Mouse (Mus musculus): ENCODE data around the gene Zg16.

DNA sequence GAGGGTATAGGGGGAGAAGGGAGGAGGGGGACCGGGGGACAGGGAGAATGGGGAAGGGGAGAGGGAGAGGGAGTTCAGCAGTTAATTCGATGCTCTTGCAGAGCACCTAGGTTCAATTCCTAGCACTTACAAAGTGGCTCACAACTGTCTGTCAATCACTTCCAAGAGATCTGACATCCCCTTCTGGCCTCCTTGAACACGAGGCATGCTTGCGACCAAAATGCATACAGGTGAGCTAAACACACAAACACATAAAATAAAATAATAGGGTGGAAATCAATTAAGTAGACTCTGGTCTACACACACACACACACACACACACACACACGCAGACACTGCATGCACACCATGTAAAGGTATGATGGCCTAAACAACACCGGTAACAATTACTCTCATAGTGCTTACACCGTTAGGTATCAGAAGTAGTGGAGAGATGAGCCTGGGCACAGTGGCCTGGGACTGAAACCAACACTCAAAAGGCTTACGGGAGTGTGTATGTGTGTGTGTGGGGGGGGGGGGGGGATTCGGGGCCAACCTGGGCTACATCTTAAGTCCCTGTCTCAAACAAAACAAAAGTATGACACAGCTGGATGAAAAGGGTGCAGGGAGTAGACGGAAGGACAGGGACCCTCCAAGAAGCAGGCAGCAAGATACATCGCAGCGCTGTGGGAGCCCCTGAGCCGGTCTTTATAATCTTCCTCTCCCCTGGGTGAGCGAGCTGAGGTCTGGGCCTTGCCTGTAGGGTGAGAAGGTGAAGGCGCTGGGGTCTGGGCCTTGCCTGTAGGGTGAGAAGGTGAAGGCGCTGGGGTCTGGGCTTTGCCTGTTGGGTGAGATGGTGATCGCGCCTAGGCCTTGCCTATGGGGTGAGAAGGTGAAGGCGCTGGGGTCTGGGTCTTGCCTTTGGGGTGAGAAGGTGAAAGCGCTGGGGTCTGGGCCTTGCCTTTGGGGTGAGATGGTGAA, 3.3 kb upstream of the Zg16 start:
- TF ChIP-seq CTCF (IDR thresholded peaks at IDR 0.05; ENCODE audit: extremely low read depth, insufficient read depth, low read length) (no peak), POLR2A (IDR thresholded peaks at IDR 0.05; ENCODE audit: extremely low read depth, insufficient read depth, low read length) (no peak)
